Mouse (Mus musculus) left cerebral cortex, postnatal 25 days (tissue): ENCODE data around the gene Ntn3. TPM values are rescaled to one million over a fixed set of nuclear protein-coding genes. Genes with fewer than 3 reads are reported as not detected.

Source experiments
- DNase-seq, 2 experiments: peaks; one replicate each; pipeline ENCODE4 v3.0.0; 2022; ENCODE audit warnings: low spot score in 2 of 2, mixed read lengths in 1 of 2
- intact Hi-C: fragments of 180-260 bp; cut with DNase I; formaldehyde crosslinking; loops from one replicate; pipeline ENCODE4 v1.15.1; 2025
- total RNA-seq, 2 experiments: library from RNA; stranded (reverse); gene quantifications; 2 replicates each; pipeline ENCODE4 v1.2.3; 2021

Gene Ntn3
- total RNA-seq = 10 to 100 TPM in 1 of 2 experiments, 1 to 10 TPM in 1; 9.8 to 10.8 TPM

- intact Hi-C loops = loop anchor here (5.0 kb wide), 1 partner anchor 143 kb away; the partner anchor contains the start of genes Abca17 and Abca3
- DNase-seq = peak in 1 of 2 experiments; percentile 46
Observed at GRCm38 (mm10) chr17:24209043-24209915, at the start of gene Ntn3. Gene Ntn3 (minus strand): TSS chr17:24209531.

GRCm38 (mm10) chr17:24258981-24259380, 49.6 kb upstream of the Ntn3 start:
- intact Hi-C loops = no loop called here
- no peak for DNase-seq

- intact Hi-C loops = loop anchor here (5.0 kb wide), 1 partner anchor 95 kb away; no protein-coding TSS in a partner anchor
- no peak for DNase-seq
Observed at GRCm38 (mm10) chr17:24252329-24252728, 43.0 kb upstream of the Ntn3 start.

- peak; percentile 95 to 99 for DNase-seq
- intact Hi-C loops = loop anchor here (2.0 to 5.0 kb wide), 2 partner anchors 83 to 96 kb away; partner anchors contain the start of gene Atp6v0c
Observed at GRCm38 (mm10) chr17:24251320-24252069, 42.2 kb upstream of the Ntn3 start, which contains the start of gene Ccnf. Gene Ccnf (minus strand): TSS chr17:24251484.

GRCm38 (mm10) chr17:24250988-24251319, 41.6 kb upstream of the Ntn3 start:
- intact Hi-C loops = loop anchor here (2.0 to 5.0 kb wide), 2 partner anchors 82 to 96 kb away; partner anchors contain the start of gene Atp6v0c
- no peak for DNase-seq

GRCm38 (mm10) chr17:24248641-24249040, 39.3 kb upstream of the Ntn3 start:
- no peak for DNase-seq
- intact Hi-C loops = no loop called here

GRCm38 (mm10) chr17:24244061-24244460, 34.7 kb upstream of the Ntn3 start:
- intact Hi-C loops = no loop called here
- DNase-seq = peak; percentile 20 to 73

GRCm38 (mm10) chr17:24243311-24243969, 34.1 kb upstream of the Ntn3 start:
- peak in 1 of 2 experiments; percentile 20 for DNase-seq
- intact Hi-C loops = no loop called here

- DNase-seq = no peak
- intact Hi-C loops = no loop called here
Observed at GRCm38 (mm10) chr17:24236921-24237320, 27.6 kb upstream of the Ntn3 start.

- no peak for DNase-seq
- intact Hi-C loops = no loop called here
Observed at GRCm38 (mm10) chr17:24236479-24236878, 27.1 kb upstream of the Ntn3 start.

GRCm38 (mm10) chr17:24227941-24228340, 18.6 kb upstream of the Ntn3 start:
- intact Hi-C loops = no loop called here
- DNase-seq = no peak

- intact Hi-C loops = no loop called here
- no peak for DNase-seq
Observed at GRCm38 (mm10) chr17:24226721-24227120, 17.4 kb upstream of the Ntn3 start.

- intact Hi-C loops = no loop called here
- no peak for DNase-seq
Observed at GRCm38 (mm10) chr17:24225851-24226250, 16.5 kb upstream of the Ntn3 start.

GRCm38 (mm10) chr17:24224741-24225140, 15.4 kb upstream of the Ntn3 start:
- intact Hi-C loops = no loop called here
- DNase-seq = no peak

- DNase-seq = no peak
- intact Hi-C loops = no loop called here
Observed at GRCm38 (mm10) chr17:24223513-24223912, 14.2 kb upstream of the Ntn3 start.

- intact Hi-C loops = no loop called here
Observed at GRCm38 (mm10) chr17:24222653-24223052, 13.3 kb upstream of the Ntn3 start.

GRCm38 (mm10) chr17:24220435-24221411, 11.4 kb upstream of the Ntn3 start, which contains the start of gene Tedc2:
Gene Tedc2 (minus strand): TSS chr17:24220851.
- intact Hi-C loops = no loop called here
- peak; percentile 89 to 98 for DNase-seq

More at GRCm38 (mm10) chr17:24222653-24223052, 13.3 kb upstream of the Ntn3 start:
- no peak for DNase-seq

GRCm38 (mm10) chr17:24216836-24217235, 7.5 kb upstream of the Ntn3 start:
- intact Hi-C loops = no loop called here
- DNase-seq = no peak

- intact Hi-C loops = no loop called here
- DNase-seq = peak in 1 of 2 experiments; percentile 62
Observed at GRCm38 (mm10) chr17:24213186-24213585, 3.9 kb upstream of the Ntn3 start.
